Mouse (Mus musculus) liver, embryonic 11.5 days (tissue): ENCODE measurements around the gene Rab14. TPM values are rescaled to one million over a fixed set of nuclear protein-coding genes. Genes with fewer than 3 reads are reported as not detected.

ENCODE experiments used
- ATAC-seq: fragments of 200-750 bp; cut with Nextera tagmentation; replicated peaks from 2 replicates; pipeline ENCODE4 v1.8.0; 2017; ENCODE audit warnings: moderate number of reproducible peaks, mild to moderate bottlenecking, moderate TSS enrichment, moderate library complexity; ENCODE audit not compliant: low FRiP score
- DNase-seq: peaks from one replicate; pipeline ENCODE4 v3.0.0-alpha.2; 2017; ENCODE audit warnings: low spot score
- H3K27ac ChIP-seq: fragments of 300-500 bp; sonication (generic); 2 replicates; pipeline ENCODE4 v1.5.1; 2014; ENCODE audit warnings: mild to moderate bottlenecking, low read depth, low read length, control low read depth
- H3K27me3 ChIP-seq: fragments of 300-500 bp; sonication (generic); replicated peaks from 2 replicates; pipeline ENCODE4 v1.6.1; 2014; ENCODE audit warnings: low read length, mixed read lengths; ENCODE audit not compliant: control insufficient read depth, insufficient read depth
- H3K36me3 ChIP-seq: fragments of 300-500 bp; sonication (generic); 2 replicates; pipeline ENCODE4 v1.6.1; 2014; ENCODE audit warnings: mild to moderate bottlenecking, low read length, moderate library complexity, mixed read lengths; ENCODE audit not compliant: control insufficient read depth, insufficient read depth
- H3K4me1 ChIP-seq: fragments of 300-500 bp; sonication (generic); replicated peaks from 2 replicates; pipeline ENCODE4 v1.6.1; 2014; ENCODE audit warnings: low read length, mixed read lengths; ENCODE audit not compliant: control insufficient read depth, insufficient read depth
- H3K4me2 ChIP-seq: fragments of 300-500 bp; sonication (generic); 2 replicates; pipeline ENCODE4 v1.6.1; 2014; ENCODE audit warnings: mild to moderate bottlenecking, control low read depth, moderate library complexity
- H3K4me3 ChIP-seq: fragments of 300-500 bp; sonication (generic); 2 replicates; pipeline ENCODE4 v1.5.1; 2014; ENCODE audit warnings: low read depth, low read length, control low read depth
- H3K9ac ChIP-seq: fragments of 300-500 bp; sonication (generic); 2 replicates; pipeline ENCODE4 v1.6.1; 2014; ENCODE audit warnings: low read depth, low read length, control low read depth
- H3K9me3 ChIP-seq: fragments of 300-500 bp; sonication (generic); 2 replicates; pipeline ENCODE4 v1.6.1; 2016; ENCODE audit warnings: low read length, inconsistent platforms, mixed read lengths; ENCODE audit not compliant: control insufficient read depth
- WGBS: fragments of 180-500 bp; shearing (Covaris S2); extraction: QIAGEN DNeasy Blood & Tissue Kit; methylation state at CpG from one replicate; pipeline ENCODE4 v1.1.7; 2014; 5-methylcytosine and 5-hydroxymethylcytosine counted together
- polyA plus RNA-seq: library from polyadenylated mRNA; unstranded; fragments of >200 nt; fragmentation: Nextera tagmentation; extraction: Ambion mirVana; gene quantifications from 2 replicates; pipeline ENCODE4 v1.2.1, GENCODE M21; 2014

The Rab14 gene
- polyA plus RNA-seq, 1 experiment from 2014 or later = 192 TPM

- peak; percentile 89 for DNase-seq
- Histone ChIP-seq H3K4me3 (peak overlapping the region; percentile 60), H3K4me2 (peak overlapping the region; percentile 78), H3K27ac (peak overlapping the region; percentile 20; the same call in 1 of the 2 replicates), H3K9ac (peak overlapping the region; percentile 64), H3K36me3 (no peaks in the 10 kb centered on the region; the same call in 1 of the 2 replicates), H3K4me1 (no peaks in the 10 kb centered on the region), H3K27me3 (no peaks in the 10 kb centered on the region), H3K9me3 (no peaks in the 10 kb centered on the region)
- under 1% methylated on average over 21 of the region's 21 CpGs for WGBS
- peak; percentile 99 for ATAC-seq
Measured at GRCm38 (mm10) chr2:35131991-35132661, 68.8 kb downstream of the Rab14 start.

GRCm38 (mm10) chr2:35131491-35131890 is 69.4 kb downstream of the Rab14 start:
- Histone ChIP-seq H3K27me3 (no peaks in the 10 kb centered on the region), H3K4me2 (peak overlapping the region; percentile 78; the same call in 1 of the 2 replicates), H3K9ac (no peak overlapping the region), H3K4me1 (no peaks in the 10 kb centered on the region), H3K4me3 (no peak overlapping the region), H3K9me3 (no peaks in the 10 kb centered on the region), H3K36me3 (no peaks in the 10 kb centered on the region; the same call in 1 of the 2 replicates), H3K27ac (no peak overlapping the region)
- DNase-seq (no peak), ATAC-seq (no peak)

Other genes with a start within 250 kb of the Rab14 start
- 0.38 TPM in 2 replicates for gene Traf1, start 239.3 kb downstream of the Rab14 start, polyA plus RNA-seq
- gene Hc, start 139.7 kb downstream of the Rab14 start, polyA plus RNA-seq = 10.0 and 10.5 TPM in 2 replicates
- 0.99 and 2.5 TPM in 2 replicates for gene AI182371, start 99.6 kb downstream of the Rab14 start, polyA plus RNA-seq
- 18.4 and 22.7 TPM in 2 replicates for gene Cntrl, start 91.6 kb downstream of the Rab14 start, polyA plus RNA-seq
- gene Gsn, start 55.3 kb upstream of the Rab14 start, polyA plus RNA-seq = 76.4 and 85.4 TPM in 2 replicates
- 87.7 and 97.0 TPM in 2 replicates for gene Stom, start 135.9 kb upstream of the Rab14 start, polyA plus RNA-seq
- gene 4930568D16Rik, start 166.6 kb upstream of the Rab14 start, polyA plus RNA-seq = not detected in 2 replicates
- gene 4930402F06Rik, start 196.1 kb upstream of the Rab14 start, polyA plus RNA-seq = not detected in 2 replicates